Mouse (Mus musculus) embryonic facial prominence, embryonic 11.5 days (tissue): ENCODE data around the gene Hs6st1. TPM values are rescaled to one million over a fixed set of nuclear protein-coding genes. Genes with fewer than 3 reads are reported as not detected.

Source experiments
- ATAC-seq: fragments of 200-750 bp; cut with Nextera tagmentation; replicated peaks from 2 replicates; pipeline ENCODE4 v1.8.0; 2017; ENCODE audit warnings: low read depth; ENCODE audit not compliant: insufficient number of reproducible peaks, low FRiP score, low TSS enrichment
- DNase-seq: peaks from one replicate; pipeline ENCODE4 v3.0.0-alpha.2; 2015; ENCODE audit warnings: low spot score
- H3K27ac ChIP-seq: fragments of 300-500 bp; sonication (generic); replicated peaks from 2 replicates; pipeline ENCODE4 v1.5.1; 2014; ENCODE audit warnings: mild to moderate bottlenecking, low read depth, low read length, control low read depth
- H3K27me3 ChIP-seq: fragments of 300-500 bp; sonication (generic); 2 replicates; pipeline ENCODE4 v1.6.1; 2014; ENCODE audit warnings: mild to moderate bottlenecking, low read length, moderate library complexity, mixed read lengths; ENCODE audit not compliant: control insufficient read depth, insufficient read depth
- H3K36me3 ChIP-seq: fragments of 300-500 bp; sonication (generic); replicated peaks from 2 replicates; pipeline ENCODE4 v1.6.1; 2014; ENCODE audit warnings: low read depth, mild to moderate bottlenecking, low read length, moderate library complexity, mixed read lengths; ENCODE audit not compliant: control insufficient read depth, insufficient read depth
- H3K4me1 ChIP-seq: fragments of 300-500 bp; sonication (generic); 2 replicates; pipeline ENCODE4 v1.6.1; 2014; ENCODE audit warnings: low read length, mixed read lengths; ENCODE audit not compliant: control insufficient read depth, insufficient read depth
- H3K4me2 ChIP-seq: fragments of 300-500 bp; sonication (generic); 2 replicates; pipeline ENCODE4 v1.6.1; 2014; ENCODE audit warnings: low read depth, mild to moderate bottlenecking, control low read depth, low read length, moderate library complexity
- H3K4me3 ChIP-seq: fragments of 300-500 bp; sonication (generic); 2 replicates; pipeline ENCODE4 v1.5.1; 2014; ENCODE audit warnings: low read depth, low read length, control low read depth
- H3K9ac ChIP-seq: fragments of 300-500 bp; sonication (generic); replicated peaks from 2 replicates; pipeline ENCODE4 v1.6.1; 2014; ENCODE audit warnings: mild to moderate bottlenecking, control low read depth, low read length
- H3K9me3 ChIP-seq: fragments of 300-500 bp; sonication (generic); replicated peaks from 2 replicates; pipeline ENCODE4 v1.6.1; 2016; ENCODE audit warnings: mild to moderate bottlenecking, low read length, inconsistent platforms, mixed read lengths; ENCODE audit not compliant: control insufficient read depth
- WGBS: fragments of 180-500 bp; shearing (Covaris S2); extraction: QIAGEN DNeasy Blood & Tissue Kit; methylation state at CpG from one replicate; pipeline ENCODE4 v1.1.7; 2014; 5-methylcytosine and 5-hydroxymethylcytosine counted together
- polyA plus RNA-seq: library from polyadenylated mRNA; unstranded; fragments of >200 nt; fragmentation: Nextera tagmentation; extraction: Ambion mirVana; gene quantifications from 2 replicates; pipeline ENCODE4 v1.2.1, GENCODE M21; 2014

Hs6st1 gene
- polyA plus RNA-seq, 1 experiment from 2014 or later, result 10.9 TPM

- Histone ChIP-seq H3K36me3 (no peaks in the 10 kb centered on the region), H3K4me1 (no peaks in the 10 kb centered on the region), H3K9me3 (no peaks in the 10 kb centered on the region), H3K27me3 (no peaks in the 10 kb centered on the region), H3K27ac (no peak overlapping the region), H3K4me3 (no peak overlapping the region), H3K4me2 (no peak overlapping the region), H3K9ac (no peak overlapping the region)
- DNase-seq (no peak), ATAC-seq (no peak)
- WGBS, result 72% methylated on average over 4 of the region's 4 CpGs
These were observed 64.0 kb downstream of the Hs6st1 start for GRCm38 (mm10) chr1:36132211-36132610.

- DNase-seq (no peak), ATAC-seq (no peak)
- H3K27ac ChIP-seq, result no peak overlapping the region
- no peak overlapping the region for H3K4me3 ChIP-seq
- H3K27me3 ChIP-seq, result no peaks in the 10 kb centered on the region
- WGBS, result 85% methylated on average over 8 of the region's 8 CpGs
- no peaks in the 10 kb centered on the region for H3K36me3 ChIP-seq
- no peaks in the 10 kb centered on the region for H3K4me1 ChIP-seq
- no peaks in the 10 kb centered on the region for H3K9me3 ChIP-seq
- no peak overlapping the region for H3K4me2 ChIP-seq
- no peak overlapping the region for H3K9ac ChIP-seq
These were observed 64.8 kb downstream of the Hs6st1 start for GRCm38 (mm10) chr1:36133041-36133440.

- no peak overlapping the region for H3K9ac ChIP-seq
- ATAC-seq (no peak), DNase-seq (no peak)
- no peaks in the 10 kb centered on the region for H3K36me3 ChIP-seq
- no peak overlapping the region for H3K4me3 ChIP-seq
- 82% methylated on average over 3 of the region's 3 CpGs for WGBS
- no peaks in the 10 kb centered on the region for H3K27me3 ChIP-seq
- H3K9me3 ChIP-seq, result no peaks in the 10 kb centered on the region
- H3K4me2 ChIP-seq, result no peak overlapping the region
- no peaks in the 10 kb centered on the region for H3K4me1 ChIP-seq
- H3K27ac ChIP-seq, result no peak overlapping the region
These were observed 65.4 kb downstream of the Hs6st1 start for GRCm38 (mm10) chr1:36133647-36134046.

- Histone ChIP-seq H3K27me3 (no peaks in the 10 kb centered on the region), H3K9ac (no peak overlapping the region), H3K4me1 (no peaks in the 10 kb centered on the region), H3K9me3 (no peaks in the 10 kb centered on the region), H3K27ac (no peak overlapping the region), H3K36me3 (no peaks in the 10 kb centered on the region), H3K4me3 (no peak overlapping the region), H3K4me2 (no peak overlapping the region)
- ATAC-seq (0 out of 2 replicates have a peak, but pooled peaks have one; percentile 60), DNase-seq (peak; percentile 85)
- 1% methylated on average over 3 of the region's 3 CpGs for WGBS
These were observed 66.4 kb downstream of the Hs6st1 start for GRCm38 (mm10) chr1:36134584-36134983.

- 92% methylated on average over 15 of the region's 15 CpGs for WGBS
- H3K4me2 ChIP-seq, result no peak overlapping the region
- H3K27me3 ChIP-seq, result no peaks in the 10 kb centered on the region
These were observed 72.1 kb downstream of the Hs6st1 start for GRCm38 (mm10) chr1:36140311-36140710.

GRCm38 (mm10) chr1:36145050-36145449 is 76.8 kb downstream of the Hs6st1 start:
- Histone ChIP-seq H3K4me1 (no peaks in the 10 kb centered on the region), H3K9ac (no peak overlapping the region), H3K27ac (no peak overlapping the region), H3K9me3 (no peaks in the 10 kb centered on the region), H3K36me3 (peaks cover 2% of the 10 kb centered on the region), H3K4me3 (no peak overlapping the region), H3K4me2 (no peak overlapping the region), H3K27me3 (no peaks in the 10 kb centered on the region)
- DNase-seq (peak; percentile 40), ATAC-seq (no peak)
- WGBS, result 42% methylated on average over 1 of the region's 1 CpGs

More at GRCm38 (mm10) chr1:36140311-36140710, 72.1 kb downstream of the Hs6st1 start:
- no peak for DNase-seq
- ATAC-seq, result no peak
- Histone ChIP-seq H3K27ac (no peak overlapping the region), H3K4me1 (no peaks in the 10 kb centered on the region), H3K4me3 (no peak overlapping the region), H3K36me3 (peaks cover 2% of the 10 kb centered on the region; the same call in 1 of the 2 replicates), H3K9ac (no peak overlapping the region), H3K9me3 (no peaks in the 10 kb centered on the region)

GRCm38 (mm10) chr1:36148809-36149208 is 80.6 kb downstream of the Hs6st1 start:
- no peak overlapping the region for H3K9ac ChIP-seq
- H3K4me1 ChIP-seq, result no peaks in the 10 kb centered on the region
- no peak overlapping the region for H3K4me3 ChIP-seq
- peaks cover 2% of the 10 kb centered on the region for H3K36me3 ChIP-seq
- ATAC-seq (no peak), DNase-seq (no peak)
- no peak overlapping the region for H3K27ac ChIP-seq
- no peak overlapping the region for H3K4me2 ChIP-seq
- no peaks in the 10 kb centered on the region for H3K27me3 ChIP-seq
- 50% methylated on average over 2 of the region's 2 CpGs for WGBS
- H3K9me3 ChIP-seq, result no peaks in the 10 kb centered on the region

GRCm38 (mm10) chr1:36149411-36149810 is 81.2 kb downstream of the Hs6st1 start:
- H3K9me3 ChIP-seq, result no peaks in the 10 kb centered on the region
- peaks cover 2% of the 10 kb centered on the region for H3K36me3 ChIP-seq
- no peak overlapping the region for H3K9ac ChIP-seq
- H3K4me3 ChIP-seq, result no peak overlapping the region
- 74% methylated on average over 1 of the region's 1 CpGs for WGBS
- no peaks in the 10 kb centered on the region for H3K27me3 ChIP-seq
- ATAC-seq (no peak), DNase-seq (peak; percentile 19)
- no peak overlapping the region for H3K4me2 ChIP-seq
- no peaks in the 10 kb centered on the region for H3K4me1 ChIP-seq
- no peak overlapping the region for H3K27ac ChIP-seq
